Mouse (Mus musculus) left cerebral cortex, postnatal 36 days (tissue): ENCODE data around the gene Cd22. TPM values are rescaled to one million over a fixed set of nuclear protein-coding genes. Genes with fewer than 3 reads are reported as not detected.
"Not testable (repeated sequence)": the region's sequence is repeated elsewhere in the genome, so short reads cannot be mapped to it uniquely, and the experiment has no call there.

ENCODE experiments used
- DNase-seq, 2 experiments: peaks; one replicate each; pipeline ENCODE4 v3.0.0; 2021 to 2022; ENCODE audit warnings: low spot score in 2 of 2, mixed read lengths in 1 of 2
- intact Hi-C: fragments of 180-260 bp; cut with DNase I; formaldehyde crosslinking; loops from one replicate; pipeline ENCODE4 v1.15.1; 2025
- total RNA-seq, 2 experiments: library from RNA; stranded (reverse); gene quantifications; 2 replicates each; pipeline ENCODE4 v1.2.3; 2021

Gene Cd22
- total RNA-seq, result not detected

DNA sequence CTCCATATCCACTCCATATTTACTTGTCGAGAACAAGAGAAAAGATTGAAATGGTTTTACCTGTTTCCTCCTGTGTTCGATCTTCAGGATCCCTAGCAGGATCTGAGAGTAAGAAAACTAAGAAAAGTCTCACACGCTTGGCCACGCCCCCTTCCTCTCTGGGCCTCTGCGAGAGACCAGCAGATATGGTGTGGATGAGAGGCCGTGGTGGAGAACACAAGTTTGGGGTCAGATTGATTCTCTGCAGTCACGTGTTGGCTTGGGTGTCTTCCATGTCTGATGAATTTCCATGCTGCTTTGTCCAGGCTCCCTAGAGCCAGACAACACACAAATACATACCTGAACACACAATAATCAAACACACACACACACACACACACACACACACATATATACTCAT, at the start of gene Cd22:
TSS of gene Cd22 (minus strand) at position 167 of the 400 bp plus-strand sequence.
- intact Hi-C loops, result no loop called here
- DNase-seq, result no peak

DNA sequence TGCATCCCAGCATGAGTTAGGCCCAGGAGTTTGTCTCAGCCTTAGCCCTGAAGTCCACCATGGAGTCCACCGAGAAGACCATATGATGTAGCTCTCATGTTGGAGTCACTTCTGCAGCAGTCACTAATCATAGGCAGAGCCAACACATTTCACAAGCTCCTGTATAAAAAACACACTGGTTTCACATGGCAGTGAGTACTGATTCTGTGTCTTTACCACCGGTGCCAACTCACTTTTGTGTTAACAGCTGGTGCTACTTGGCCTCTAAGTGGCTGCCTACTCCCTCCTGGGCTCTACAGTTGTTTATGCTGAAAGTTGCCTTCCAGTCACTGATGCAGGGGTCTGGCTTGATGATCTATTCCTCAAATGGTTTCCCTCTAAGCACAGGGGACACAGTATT, 44.4 kb upstream of the Cd22 start, which contains the start of gene Hamp2:
TSS of gene Hamp2 (minus strand) at position 101 of the 400 bp plus-strand sequence.
- DNase-seq, intact Hi-C loops: not testable (repeated sequence)

DNA sequence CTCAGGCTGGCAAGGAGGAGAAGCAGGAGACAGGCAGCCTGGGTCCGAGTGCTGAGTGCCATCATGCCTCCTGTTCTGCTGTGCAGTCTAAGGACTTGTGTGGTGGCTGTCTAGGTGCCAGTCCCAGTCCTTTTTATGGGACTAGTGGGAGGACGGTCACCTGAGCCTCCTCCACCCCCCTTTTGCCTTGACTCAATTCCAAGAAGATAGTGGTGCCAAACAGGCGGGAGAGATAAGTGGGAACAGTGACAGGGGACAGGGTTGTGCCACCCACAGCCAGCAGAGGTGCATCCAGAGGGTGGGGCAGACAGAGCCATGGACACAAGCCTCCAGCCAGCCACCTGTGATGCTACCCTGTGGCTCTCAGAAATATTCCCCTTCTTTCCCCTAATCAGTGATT, 43.9 kb upstream of the Cd22 start:
- no peak for DNase-seq
- intact Hi-C loops, result no loop called here

DNA sequence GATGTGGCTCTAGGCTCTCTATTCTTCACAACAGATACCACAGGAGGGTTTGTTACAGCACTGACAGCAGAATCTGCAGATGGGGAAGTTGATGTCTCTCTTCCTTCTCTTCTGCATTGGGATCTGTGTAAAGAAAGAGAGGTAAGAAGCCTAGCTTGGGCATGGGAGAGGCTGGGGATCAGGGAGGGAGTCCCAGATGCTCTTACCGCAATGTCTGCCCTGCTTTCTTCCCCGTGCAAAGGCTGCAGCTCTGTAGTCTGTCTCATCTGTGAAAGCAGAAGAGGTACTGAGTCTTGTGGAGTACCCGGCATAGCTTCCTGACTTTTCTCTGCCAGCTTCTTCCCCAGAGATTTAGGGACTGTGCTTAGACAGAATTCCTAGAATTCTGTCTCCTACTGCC, 42.3 kb upstream of the Cd22 start:
- intact Hi-C loops, DNase-seq: not testable (repeated sequence)

DNA sequence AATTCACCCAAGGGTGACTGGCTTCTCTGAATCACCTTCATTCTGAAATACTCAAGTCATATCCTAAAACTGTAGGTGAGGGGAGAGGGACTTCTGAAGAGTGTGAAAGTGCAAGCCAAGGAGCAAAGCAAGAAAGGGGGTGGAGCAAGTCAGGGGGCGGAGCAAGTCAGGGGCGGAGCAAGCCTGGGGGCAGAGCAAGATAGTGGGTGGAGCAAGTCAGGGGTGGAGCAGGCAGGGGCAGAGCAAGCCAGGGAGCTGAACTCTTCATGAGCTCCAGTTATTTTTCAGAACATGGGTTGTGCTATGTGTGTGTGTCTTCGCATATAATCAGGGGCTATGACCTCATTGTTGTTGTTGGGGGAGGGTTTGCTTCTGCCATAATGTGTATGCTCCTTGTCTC, 40.1 kb upstream of the Cd22 start:
- DNase-seq, result no peak
- intact Hi-C loops, result no loop called here

DNA sequence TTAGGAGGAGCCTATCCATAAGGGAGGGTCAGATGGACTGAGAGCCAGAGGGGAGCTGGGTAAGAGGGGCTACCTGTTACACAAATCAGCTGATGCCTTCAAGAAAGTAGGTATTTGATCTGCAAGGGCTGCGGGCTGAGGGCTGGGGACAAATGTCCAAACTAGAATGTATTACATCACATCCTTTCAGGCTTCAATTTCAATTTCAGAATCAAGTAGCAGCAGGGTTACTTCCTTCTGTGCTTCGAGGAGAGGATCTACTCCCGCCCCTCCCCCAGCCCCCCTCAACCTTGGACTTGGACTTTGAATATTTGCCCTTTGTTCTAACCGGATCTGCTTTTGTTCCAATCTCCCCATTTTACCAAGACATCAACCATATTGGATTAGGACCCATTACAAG, 37.1 kb upstream of the Cd22 start:
- DNase-seq, result no peak
- intact Hi-C loops, result no loop called here

DNA sequence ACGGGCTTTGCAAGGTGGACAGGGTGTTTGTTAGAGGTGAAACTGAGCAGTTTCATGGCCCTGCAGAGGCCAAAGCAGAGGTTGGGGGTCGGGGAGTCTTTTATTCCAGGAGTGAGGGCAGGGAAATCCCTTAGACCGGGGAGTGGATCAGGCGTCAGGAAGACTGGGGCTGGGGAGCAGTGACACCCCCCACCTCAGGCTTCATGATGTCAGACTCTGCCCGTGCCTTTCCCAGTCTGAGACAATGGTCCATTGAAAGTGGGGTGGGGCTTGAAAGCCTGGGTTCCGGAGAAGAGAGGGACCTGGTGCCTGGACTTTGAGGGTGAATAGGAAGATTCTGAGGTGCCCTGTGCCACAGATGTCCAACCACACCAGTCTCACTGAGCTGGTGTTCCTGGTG, 36.6 kb upstream of the Cd22 start:
- intact Hi-C loops, result no loop called here
- no peak for DNase-seq

DNA sequence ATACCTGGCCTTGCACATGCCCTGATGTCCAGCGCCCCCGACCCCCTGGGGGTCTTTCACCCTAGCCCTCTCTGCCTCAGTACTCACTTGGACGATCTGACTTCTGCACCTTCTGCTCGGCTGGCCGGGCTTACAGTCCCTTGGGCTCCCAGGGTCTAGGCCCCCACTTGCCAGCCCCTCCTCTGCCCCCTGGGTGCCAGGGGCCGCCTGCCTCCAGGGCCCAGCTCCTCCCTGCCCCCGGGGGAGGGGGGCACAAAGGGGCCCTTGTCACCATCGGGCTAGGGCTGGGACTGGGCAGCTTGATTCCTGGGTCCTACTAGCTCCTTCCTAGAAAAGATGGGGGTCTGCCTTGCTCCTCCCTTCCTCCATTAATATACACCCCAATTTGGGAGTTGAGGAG, 34.6 kb upstream of the Cd22 start, which contains the start of gene Mag:
TSS of gene Mag (minus strand) at position 142 of the 400 bp plus-strand sequence.
- no peak for DNase-seq
- intact Hi-C loops, result no loop called here

DNA sequence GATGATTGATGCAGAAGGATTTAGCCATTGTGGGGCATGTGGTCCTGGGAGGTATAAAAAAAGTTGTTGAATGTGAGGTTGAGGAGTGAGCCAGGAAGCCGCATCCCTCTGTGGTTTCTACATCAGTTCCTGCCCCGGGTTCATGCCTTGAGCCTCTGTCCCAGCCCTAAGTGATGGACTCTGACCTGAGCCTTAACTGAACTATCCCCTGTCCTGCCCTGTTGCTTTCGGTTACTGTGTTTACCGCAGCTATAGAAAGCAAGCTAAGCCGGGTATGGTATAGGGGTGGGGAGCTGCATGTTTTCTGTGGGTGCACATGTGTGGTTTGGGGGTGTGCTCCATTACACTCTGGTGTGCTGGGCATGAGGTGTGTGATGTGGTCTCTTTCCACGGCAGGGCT, 29.6 kb upstream of the Cd22 start:
- intact Hi-C loops, result no loop called here
- no peak for DNase-seq

DNA sequence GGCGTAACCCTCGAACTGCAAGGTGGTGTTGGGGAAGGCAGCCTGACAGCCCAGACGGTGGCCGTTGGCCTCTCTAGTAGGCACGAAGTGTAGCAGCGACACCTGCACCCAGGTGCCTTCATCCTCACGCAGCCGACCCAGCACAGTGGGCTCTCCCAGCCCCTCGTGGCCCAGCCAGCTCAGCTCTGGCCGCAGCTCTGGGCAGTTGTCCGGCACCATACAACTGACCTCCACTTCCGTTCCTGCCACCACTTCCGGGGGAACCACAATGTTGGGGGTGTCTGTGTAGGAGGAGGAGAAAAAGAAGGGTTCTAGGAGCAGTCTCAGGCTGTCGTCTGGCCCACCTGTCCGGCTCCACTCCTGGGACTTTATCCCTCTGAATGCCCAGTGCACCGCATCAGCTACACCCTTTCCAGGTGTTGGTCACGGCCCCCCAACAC, 28.9 kb upstream of the Cd22 start:
- no peak for DNase-seq
- intact Hi-C loops, result no loop called here

DNA sequence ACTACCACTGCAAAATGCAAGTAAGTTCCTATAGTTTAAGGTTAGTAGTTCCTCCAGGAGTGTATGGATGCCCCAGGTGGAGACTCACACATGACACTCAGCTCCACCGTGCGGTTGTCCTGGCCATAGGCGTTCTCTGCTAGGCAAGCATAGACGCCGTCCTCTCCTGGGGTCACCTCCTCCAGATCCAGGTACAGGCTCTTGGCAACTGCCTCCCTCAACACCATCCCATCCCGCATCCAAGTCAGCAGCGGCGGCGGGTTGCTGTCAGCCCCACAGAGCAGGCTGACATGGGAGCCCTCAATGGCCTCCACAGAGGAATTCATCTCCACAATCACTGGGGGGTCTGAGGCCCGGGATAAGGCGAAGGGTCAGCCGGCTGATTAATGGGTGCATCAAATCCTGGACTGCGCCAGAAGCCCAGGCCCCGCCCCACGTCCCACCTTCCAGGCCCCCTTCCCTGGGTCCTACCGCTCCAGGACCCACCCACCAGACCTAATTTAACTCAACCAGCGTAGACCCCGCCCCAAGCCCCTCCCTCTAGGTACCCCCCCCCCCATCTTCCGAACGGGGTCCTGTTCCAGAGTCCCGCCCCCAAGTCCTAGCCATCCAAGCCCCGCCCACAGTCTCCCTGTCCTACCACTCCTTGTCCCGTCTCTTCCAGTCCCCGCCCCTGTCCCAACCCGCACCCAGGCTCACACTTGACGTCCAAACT, 28.3 kb upstream of the Cd22 start:
- DNase-seq, result no peak
- intact Hi-C loops, result no loop called here

DNA sequence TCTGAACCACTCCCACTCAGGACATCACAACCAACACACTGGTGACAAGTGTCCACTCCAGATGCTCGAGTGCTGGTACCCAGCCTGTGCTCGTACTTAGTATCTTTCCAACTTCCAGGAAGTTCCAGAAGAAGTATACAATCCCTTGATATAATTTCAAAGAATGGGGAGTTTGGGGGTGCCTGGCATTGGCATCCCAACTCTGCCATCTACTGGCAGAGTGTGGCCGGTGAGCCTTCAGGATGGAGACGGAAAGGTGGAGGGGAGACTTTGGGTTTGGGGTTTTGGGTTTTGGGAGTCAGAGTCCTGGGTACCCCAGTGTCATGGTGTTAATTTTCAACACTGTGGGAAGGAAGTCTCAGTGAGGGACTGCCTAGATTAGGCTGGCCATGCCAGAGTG, 23.9 kb upstream of the Cd22 start:
- intact Hi-C loops, result no loop called here
- peak; percentile 19 for DNase-seq

DNA sequence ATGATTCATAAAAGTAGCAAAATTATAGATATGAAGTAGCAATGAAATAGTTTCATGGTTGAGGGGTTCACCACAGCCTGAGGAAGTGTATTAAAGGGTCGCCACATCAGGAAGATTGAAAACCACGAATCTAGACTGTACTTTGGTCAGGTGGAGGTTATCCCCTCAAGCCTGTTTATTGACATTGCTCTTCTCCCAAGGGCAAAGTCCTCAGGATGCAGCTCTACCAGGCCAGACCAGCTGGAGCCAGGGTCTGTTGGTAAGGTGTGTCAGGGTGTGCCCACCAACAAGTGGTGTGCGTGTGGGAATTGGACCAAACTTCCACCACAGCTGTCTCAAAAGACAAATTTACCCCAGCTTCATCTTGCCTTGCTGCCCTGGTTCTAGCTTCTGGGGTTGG, 15.1 kb upstream of the Cd22 start:
- intact Hi-C loops, result no loop called here
- no peak for DNase-seq

DNA sequence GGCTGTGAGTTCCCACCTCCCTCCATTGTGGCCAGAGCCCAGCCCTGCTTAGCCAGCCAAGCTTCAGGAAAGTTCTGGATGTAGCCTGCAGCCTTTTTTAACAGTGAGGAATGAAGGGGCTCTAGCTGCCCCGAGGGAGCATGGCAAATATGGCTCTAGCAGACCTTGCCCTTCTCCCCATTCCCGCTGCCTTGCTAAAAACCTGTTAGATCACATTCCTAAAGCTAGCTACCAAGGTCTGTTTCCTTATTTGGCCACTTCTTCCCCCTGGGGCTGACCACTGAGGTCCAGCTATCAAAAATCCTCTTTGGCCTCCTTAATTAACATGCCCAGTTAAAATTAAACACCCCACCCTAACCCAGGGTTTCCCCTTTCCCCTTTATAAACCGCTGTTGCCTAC, 12.4 kb upstream of the Cd22 start:
- intact Hi-C loops, result no loop called here

DNA sequence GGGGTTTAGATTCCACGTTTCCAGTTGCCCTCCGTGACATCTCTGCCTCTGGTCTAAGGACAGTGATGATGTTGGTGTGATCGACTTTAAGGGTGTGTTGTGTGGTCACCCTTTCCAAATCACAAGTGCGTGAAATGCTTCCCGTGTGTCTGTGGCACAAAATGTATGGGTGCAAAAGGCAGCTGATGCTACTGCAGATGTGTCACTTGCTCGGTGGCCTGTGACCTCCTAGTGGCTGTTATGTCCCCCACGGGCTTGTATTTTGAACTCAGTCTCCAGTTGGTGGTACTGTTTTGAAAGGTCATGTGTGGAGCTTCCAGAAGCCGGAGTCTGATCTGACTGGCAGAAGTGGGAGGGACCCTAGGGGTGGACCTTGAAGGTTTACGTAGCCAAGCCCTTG, 11.6 kb upstream of the Cd22 start:
- intact Hi-C loops, result no loop called here
- DNase-seq, result no peak

More for the DNA sequence above, 12.4 kb upstream of the Cd22 start:
- no peak for DNase-seq

DNA sequence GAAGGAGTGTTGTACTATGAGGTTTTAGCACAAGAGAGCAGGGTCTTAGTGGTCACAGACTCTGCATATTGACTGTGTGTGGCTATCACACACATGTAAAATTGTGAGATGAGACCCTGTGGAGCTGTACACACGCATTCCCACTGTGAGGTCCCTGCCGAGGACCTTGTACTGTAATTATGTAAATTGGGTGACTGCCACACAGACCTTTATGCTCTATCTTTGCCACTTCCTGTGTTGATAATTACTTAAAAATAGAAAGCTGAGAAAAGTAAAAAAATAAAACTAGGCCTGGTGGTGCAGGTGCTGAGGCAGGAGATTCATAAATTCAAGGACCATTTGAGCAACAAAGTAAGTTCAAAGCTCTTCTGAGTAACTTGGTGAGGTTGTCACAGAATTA, 10.5 kb upstream of the Cd22 start:
- DNase-seq, result no peak

DNA sequence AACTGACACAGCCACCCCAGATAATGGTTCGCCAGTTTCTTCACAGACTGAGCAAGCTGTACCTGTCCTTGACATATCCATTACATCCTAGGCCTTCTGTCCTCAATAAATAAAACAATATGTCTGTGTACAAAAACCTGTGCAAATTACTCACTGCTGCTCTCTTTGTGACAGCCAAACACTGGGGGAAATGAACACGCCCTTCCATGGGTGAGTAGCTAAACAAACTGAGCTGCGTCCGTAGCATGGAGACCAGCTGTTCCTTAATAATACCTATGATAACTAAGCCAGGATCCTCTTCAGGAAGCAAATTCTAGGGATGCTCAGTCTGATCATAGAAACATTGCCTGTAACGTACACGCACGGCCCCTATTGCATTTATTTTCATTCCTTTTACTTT, 8.6 kb upstream of the Cd22 start:
- no peak for DNase-seq
- intact Hi-C loops, result no loop called here

More for the DNA sequence above, 10.5 kb upstream of the Cd22 start:
- intact Hi-C loops, result no loop called here

DNA sequence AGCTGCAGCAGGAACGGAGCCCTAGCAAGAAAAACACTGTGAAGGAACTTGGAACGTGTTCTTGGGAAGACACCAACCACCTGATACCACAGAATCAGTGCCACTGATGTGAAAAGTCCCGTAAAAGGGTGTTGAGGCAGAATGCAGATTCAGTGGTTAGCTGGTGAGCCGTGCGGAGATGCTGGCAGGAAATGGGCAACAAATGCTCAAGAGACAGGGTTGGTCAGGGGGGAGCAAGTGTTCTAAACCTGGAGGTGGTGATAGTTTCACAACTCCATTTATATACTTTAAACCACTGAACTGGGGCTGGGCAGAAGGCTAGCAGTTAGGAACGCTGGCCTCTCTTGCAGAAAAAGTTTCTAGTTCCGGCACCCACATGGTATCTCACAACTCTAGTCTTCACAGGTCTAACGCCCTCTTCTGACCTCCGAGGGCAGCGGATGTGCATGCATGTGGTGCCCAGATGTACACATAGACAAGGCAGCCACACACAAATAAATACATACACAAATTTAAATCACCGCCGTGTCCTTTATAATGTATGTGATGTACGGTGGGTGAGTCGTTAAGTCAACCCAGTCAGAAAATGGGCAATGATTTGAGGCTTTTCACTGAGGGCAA, 7.5 kb upstream of the Cd22 start:
- no peak for DNase-seq
- intact Hi-C loops, result no loop called here

DNA sequence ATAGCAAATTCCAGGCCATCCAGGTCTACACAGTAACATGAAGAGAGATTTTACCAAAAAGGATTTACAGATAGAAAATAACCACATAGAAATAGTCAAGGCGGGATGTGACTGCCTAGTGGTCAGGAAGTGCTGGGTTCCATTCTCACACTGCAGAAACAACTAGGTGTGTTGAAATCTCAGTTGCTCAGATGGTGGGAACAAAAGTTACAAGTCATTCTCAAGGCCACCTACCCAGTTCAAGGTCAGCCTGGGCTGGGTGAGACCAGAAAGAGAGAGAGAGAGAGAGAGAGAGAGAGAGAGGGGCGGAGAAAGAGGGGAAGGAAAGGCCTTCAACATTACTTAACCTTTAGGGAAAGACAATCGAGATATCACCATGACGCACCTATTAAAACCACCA, 6.7 kb upstream of the Cd22 start:
- DNase-seq, result no peak
- intact Hi-C loops, result no loop called here

DNA sequence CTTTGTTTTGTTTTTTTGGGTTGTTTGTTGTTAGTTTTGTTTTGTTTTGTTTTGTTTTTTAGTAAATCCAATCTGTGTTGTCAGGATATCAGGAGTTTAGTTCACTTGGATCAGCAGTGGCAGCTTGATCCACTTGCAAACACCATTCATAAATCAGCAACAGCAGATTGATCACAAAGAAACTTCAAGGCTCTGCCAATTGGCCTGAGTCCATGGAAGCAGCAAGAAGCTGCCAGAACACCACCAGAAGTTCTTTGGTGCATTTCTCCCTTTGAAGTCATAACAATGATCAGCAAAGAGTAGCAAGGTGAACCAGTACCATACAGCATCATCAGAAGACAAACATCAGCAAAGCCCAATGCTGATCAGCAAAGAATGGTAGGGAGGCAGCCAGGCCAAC, 3.9 kb upstream of the Cd22 start:
- no peak for DNase-seq
- intact Hi-C loops, result no loop called here

DNA sequence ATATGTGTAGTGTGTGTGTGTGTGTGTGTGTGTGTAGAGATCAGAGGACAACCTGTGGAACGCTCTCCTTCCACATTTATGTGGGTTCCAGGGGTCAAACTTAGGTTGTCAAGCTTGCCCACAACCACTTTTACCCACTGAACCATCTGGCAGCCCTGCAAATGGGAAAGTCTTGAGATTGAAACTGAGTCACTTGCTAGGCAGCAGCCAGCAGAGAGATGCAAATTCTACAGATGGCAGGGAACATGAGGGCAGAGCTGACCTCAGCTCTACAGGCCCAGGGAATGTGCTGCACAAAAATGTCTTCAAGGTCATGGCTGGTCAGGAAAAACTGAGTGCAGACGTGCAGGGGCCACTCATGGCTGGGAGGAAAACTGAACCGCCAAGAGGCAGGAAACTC, 1.2 kb upstream of the Cd22 start:
- intact Hi-C loops, result no loop called here
- no peak for DNase-seq
